Mouse (Mus musculus) MEL (cell line): Measurements from ENCODE around the gene Olfr954. TPM values are rescaled to one million over a fixed set of nuclear protein-coding genes. Genes with fewer than 3 reads are reported as not detected.

ENCODE experiments used
- DNase-seq: peaks from one replicate; pipeline ENCODE4 v3.0.0; 2011; ENCODE audit warnings: low read depth, low spot score
- H3K27ac ChIP-seq: 2 replicates; pipeline ENCODE4 v1.5.1; 2012; ENCODE audit warnings: low read depth, mild to moderate bottlenecking, control low read depth, low read length, moderate library complexity; ENCODE audit not compliant: control insufficient read depth
- H3K27me3 ChIP-seq, 2 experiments: fragments of 150-350 bp in 1 of 2; sonication (generic) in 1 of 2; 2 replicates each; pipeline ENCODE4 v1.6.1; 2012; ENCODE audit warnings: low read length in 2 of 2, mild to moderate bottlenecking in 2 of 2, improper control_type of control experiment in 1 of 2, moderate library complexity in 1 of 2; ENCODE audit not compliant: insufficient read depth in 2 of 2, control insufficient read depth in 1 of 2
- H3K36me3 ChIP-seq, 2 experiments: 2 replicates each; pipeline ENCODE4 v1.6.1; 2012 to 2014; ENCODE audit warnings: low read length in 2 of 2, improper control_type of control experiment in 1 of 2, inconsistent platforms in 1 of 2, mild to moderate bottlenecking in 1 of 2; ENCODE audit not compliant: insufficient read depth in 2 of 2, control insufficient read depth in 1 of 2
- H3K4me1 ChIP-seq, 2 experiments: fragments of 150-350 bp in 1 of 2; sonication (generic) in 1 of 2; 2 replicates each; pipeline ENCODE4 v1.6.1; 2012; ENCODE audit warnings: low read length in 2 of 2, improper control_type of control experiment in 1 of 2, mild to moderate bottlenecking in 1 of 2; ENCODE audit not compliant: insufficient read depth in 2 of 2, control insufficient read depth in 1 of 2
- H3K4me3 ChIP-seq, 2 experiments: fragments of 150-350 bp in 1 of 2; sonication (generic) in 1 of 2; 2 replicates each; pipeline ENCODE4 v1.5.1; 2012; ENCODE audit warnings: low read depth in 2 of 2, low read length in 2 of 2, mild to moderate bottlenecking in 2 of 2, moderate library complexity in 2 of 2, control low read depth in 1 of 2, improper control_type of control experiment in 1 of 2; ENCODE audit not compliant: control insufficient read depth in 1 of 2, insufficient read depth in 1 of 2
- H3K79me2 ChIP-seq: 2 replicates; pipeline ENCODE4 v1.6.1; 2012; ENCODE audit warnings: mild to moderate bottlenecking, low read length, moderate library complexity; ENCODE audit not compliant: control insufficient read depth, poor library complexity, insufficient read depth
- H3K9ac ChIP-seq: 2 replicates; pipeline ENCODE4 v1.6.1; 2012; ENCODE audit warnings: low read depth, mild to moderate bottlenecking, control low read depth, low read length, moderate library complexity; ENCODE audit not compliant: control insufficient read depth, poor library complexity, severe bottlenecking
- H3K9me3 ChIP-seq: fragments of 150-350 bp; sonication (generic); replicated peaks from 2 replicates; pipeline ENCODE4 v1.6.1; 2012; ENCODE audit warnings: mild to moderate bottlenecking, low read length, improper control_type of control experiment, moderate library complexity; ENCODE audit not compliant: insufficient read depth
- CHD1 ChIP-seq: IDR thresholded peaks from 2 replicates; pipeline ENCODE4 v1.6.1; 2012; ENCODE audit warnings: low read depth, mild to moderate bottlenecking, inconsistent platforms, low read length, improper control_type of control experiment
- CTCF ChIP-seq, 3 experiments: IDR thresholded peaks in 2 of 3; conservative IDR thresholded peaks in 1 of 3; 2 replicates each; pipeline ENCODE4 v1.5.1; 2011 to 2012; ENCODE audit warnings: low read length in 3 of 3, low read depth in 2 of 3, mild to moderate bottlenecking in 2 of 3, improper control_type of control experiment in 1 of 3, inconsistent platforms in 1 of 3, mixed read lengths in 1 of 3, moderate library complexity in 1 of 3; ENCODE audit not compliant: control insufficient read depth in 1 of 3, insufficient read depth in 1 of 3, poor library complexity in 1 of 3, severe bottlenecking in 1 of 3
- EP300 ChIP-seq, 2 experiments: IDR thresholded peaks; 2 replicates each; pipeline ENCODE4 v1.6.1; 2011; ENCODE audit warnings: improper control_type of control experiment in 2 of 2, low read length in 2 of 2, low read depth in 1 of 2, mild to moderate bottlenecking in 1 of 2
- GABPA ChIP-seq: IDR thresholded peaks from 2 replicates; pipeline ENCODE4 v1.6.1; 2012; ENCODE audit warnings: low read depth, mild to moderate bottlenecking, inconsistent platforms, low read length, improper control_type of control experiment, moderate library complexity
- JUND ChIP-seq: IDR thresholded peaks from 2 replicates; pipeline ENCODE4 v1.6.1; 2011; ENCODE audit warnings: low read depth, mild to moderate bottlenecking, improper control_type of control experiment, low read length
- KAT2A ChIP-seq: conservative IDR thresholded peaks from 2 replicates; pipeline ENCODE4 v1.6.1; 2012; ENCODE audit warnings: low read depth, low read length, improper control_type of control experiment, inconsistent platforms
- MAZ ChIP-seq: IDR thresholded peaks from 2 replicates; pipeline ENCODE4 v1.6.1; 2012; ENCODE audit warnings: low read depth, mild to moderate bottlenecking, inconsistent platforms, low read length, improper control_type of control experiment
- MYC ChIP-seq: IDR thresholded peaks from 2 replicates; pipeline ENCODE4 v1.6.1; 2011; ENCODE audit warnings: low read depth, mild to moderate bottlenecking, low read length, improper control_type of control experiment, moderate library complexity
- POLR2A ChIP-seq, 2 experiments: IDR thresholded peaks; 2 replicates each; pipeline ENCODE4 v1.6.1; 2011 to 2012; ENCODE audit warnings: low read length in 2 of 2, mild to moderate bottlenecking in 2 of 2, control low read depth in 1 of 2, improper control_type of control experiment in 1 of 2, low read depth in 1 of 2, moderate library complexity in 1 of 2; ENCODE audit not compliant: control insufficient read depth in 1 of 2, insufficient read depth in 1 of 2, poor library complexity in 1 of 2
- RAD21 ChIP-seq: IDR thresholded peaks from 2 replicates; pipeline ENCODE4 v1.6.1; 2011; ENCODE audit warnings: mild to moderate bottlenecking, low read depth, low read length, improper control_type of control experiment
- RCOR1 ChIP-seq: IDR thresholded peaks from 2 replicates; pipeline ENCODE4 v1.6.1; 2012; ENCODE audit warnings: low read depth, mild to moderate bottlenecking, inconsistent platforms, low read length, improper control_type of control experiment
- SMC3 ChIP-seq: IDR thresholded peaks from 2 replicates; pipeline ENCODE4 v1.6.1; 2011; ENCODE audit warnings: low read depth, low read length, improper control_type of control experiment
- TAL1 ChIP-seq: IDR thresholded peaks from 2 replicates; pipeline ENCODE4 v1.6.1; 2012; ENCODE audit warnings: mild to moderate bottlenecking, inconsistent platforms, low read length, moderate library complexity, mixed read lengths
- UBTF ChIP-seq: IDR thresholded peaks from 2 replicates; pipeline ENCODE4 v1.6.1; 2012; ENCODE audit warnings: low read depth, mild to moderate bottlenecking, inconsistent platforms, low read length, improper control_type of control experiment, moderate library complexity, borderline replicate concordance; ENCODE audit not compliant: insufficient read depth
- USF1 ChIP-seq: IDR thresholded peaks from 2 replicates; pipeline ENCODE4 v1.6.1; 2014; ENCODE audit warnings: low read depth, mild to moderate bottlenecking, inconsistent platforms, low read length, improper control_type of control experiment, moderate library complexity
- ZC3H11A ChIP-seq: IDR thresholded peaks from 2 replicates; pipeline ENCODE4 v1.6.1; 2012; ENCODE audit warnings: low read depth, mild to moderate bottlenecking, inconsistent platforms, low read length, improper control_type of control experiment
- ZMIZ1 ChIP-seq: IDR thresholded peaks from 2 replicates; pipeline ENCODE4 v1.6.1; 2012; ENCODE audit warnings: low read depth, mild to moderate bottlenecking, inconsistent platforms, low read length, improper control_type of control experiment, moderate library complexity
- ZNF384 ChIP-seq: IDR thresholded peaks from 2 replicates; pipeline ENCODE4 v1.6.1; 2012; ENCODE audit warnings: low read depth, mild to moderate bottlenecking, inconsistent platforms, low read length, improper control_type of control experiment
- polyA plus RNA-seq, 2 experiments: library from polyadenylated mRNA; stranded (reverse) in 1 of 2; unstranded in 1 of 2; fragments of >175 nt in 1 of 2; fragments of >200 nt in 1 of 2; gene quantifications; 2 replicates each; pipeline versions ENCODE4 v1.2.1 to v1.2.4; 2012; ENCODE audit warnings: low replicate concordance in 2 of 2, low read depth in 1 of 2; ENCODE audit not compliant: insufficient read length in 2 of 2, insufficient read depth in 1 of 2, missing spikeins in 1 of 2
- total RNA-seq: library from RNA; depleted of rRNA; stranded (reverse); fragments of 300-350 nt; gene quantifications from 2 replicates; pipeline ENCODE4 v1.2.3, GENCODE M21; 2012

Olfr954 gene
- total and polyA plus RNA-seq, 3 experiments: not detected

- Histone ChIP-seq H3K36me3 (no peaks in the 10 kb centered on the region), H3K27ac (no peak within 1 kb of the TSS), H3K9ac (no peak within 1 kb of the TSS), H3K9me3 (no peaks in the 10 kb centered on the region), H3K4me3 (no peak within 1 kb of the TSS), H3K27me3 (no peaks in the 10 kb centered on the region), H3K4me1 (no peaks in the 10 kb centered on the region), H3K79me2 (no peaks in the 10 kb centered on the region)
- TF ChIP-seq JUND: no peak
- TF ChIP-seq MAZ: no peak
- TF ChIP-seq MYC: no peak
- TF ChIP-seq EP300 (IDR thresholded peaks at IDR 0.05; ENCODE audit: low read depth in 1 of 2, low read length in 2 of 2): no peak
- TF ChIP-seq CHD1: no peak
- no peak for TF ChIP-seq ZNF384
- TF ChIP-seq TAL1: no peak
- no peak for TF ChIP-seq UBTF
- TF ChIP-seq RCOR1: no peak
- TF ChIP-seq GABPA: no peak
- no peak for TF ChIP-seq POLR2A (IDR thresholded peaks at IDR 0.05; ENCODE audit: control insufficient read depth in 1 of 2, insufficient read depth in 1 of 2, low read depth in 1 of 2, low read length in 2 of 2, poor library complexity in 1 of 2)
- TF ChIP-seq ZC3H11A: no peak
- no peak for TF ChIP-seq USF1
- no peak for TF ChIP-seq KAT2A
- DNase-seq: no peak
These were observed 37.4 kb downstream of the Olfr954 start, which contains the start of gene Olfr44 for GRCm38 (mm10) chr9:39493895-39494294. TSS of gene Olfr44 (minus strand) at chr9:39493995.

DNA sequence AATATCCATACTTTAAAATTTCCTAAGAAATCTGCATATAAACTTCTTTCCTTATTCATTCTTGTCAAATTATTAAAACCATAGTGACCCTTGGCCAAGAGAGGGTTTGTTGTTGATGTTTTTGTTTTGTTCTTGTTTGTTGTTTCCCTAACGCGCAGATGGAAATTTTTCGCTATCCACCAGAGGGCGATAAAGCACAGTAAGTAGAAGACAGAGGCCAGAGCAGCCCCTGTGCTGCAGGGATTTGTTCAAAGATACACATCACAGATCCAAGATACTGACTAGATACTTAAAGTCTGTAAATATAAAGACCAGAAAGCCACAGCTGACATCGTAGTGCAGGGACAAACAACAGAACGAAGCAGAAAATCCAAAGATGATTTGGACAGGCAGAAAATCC is 52.5 kb downstream of the Olfr954 start:
- no peaks in the 10 kb centered on the region for H3K27me3 ChIP-seq
- peak; percentile 22 for DNase-seq
- H3K4me3 ChIP-seq: no peak overlapping the region
- TF ChIP-seq SMC3 (peak; percentile 22; the same call in 1 of the 2 replicates), RAD21 (peak; percentile 32), CTCF (IDR thresholded peaks at IDR 0.05 in 2 of 3, conservative IDR thresholded peaks at IDR 0.05 in 1 of 3; ENCODE audit: control insufficient read depth in 1 of 3, insufficient read depth in 1 of 3, low read depth in 2 of 3, low read length in 3 of 3, poor library complexity in 1 of 3, severe bottlenecking in 1 of 3) (peak; percentile 18 to 41 (median 32); a peak in 4 of 6 replicates), ZMIZ1 (no peak)
- no peaks in the 10 kb centered on the region for H3K9me3 ChIP-seq
- no peaks in the 10 kb centered on the region for H3K79me2 ChIP-seq
- H3K27ac ChIP-seq: no peak overlapping the region
- no peak overlapping the region for H3K9ac ChIP-seq
- H3K4me1 ChIP-seq: no peaks in the 10 kb centered on the region
- H3K36me3 ChIP-seq: no peaks in the 10 kb centered on the region
